Mouse (Mus musculus) CH12.LX (cell line): Measurements from ENCODE around the gene Nrxn3. TPM values are rescaled to one million over a fixed set of nuclear protein-coding genes. Genes with fewer than 3 reads are reported as not detected.

Experiments used
- DNase-seq: peaks from one replicate; pipeline ENCODE4 v3.0.0-alpha.2; 2013; ENCODE audit errors: extremely low read depth
- H3K27ac ChIP-seq: 2 replicates; pipeline ENCODE4 v1.5.1; 2012; ENCODE audit warnings: low read depth, mild to moderate bottlenecking, control low read depth, moderate library complexity; ENCODE audit not compliant: insufficient read depth
- H3K27me3 ChIP-seq: replicated peaks from 2 replicates; pipeline ENCODE3; 2012; ENCODE audit warnings: inconsistent platforms
- H3K36me3 ChIP-seq, 2 experiments: replicated peaks in 1 of 2; 2 replicates each; pipeline versions ENCODE3 to v1.6.1; 2012; ENCODE audit warnings: inconsistent platforms in 1 of 2, low read length in 1 of 2, mild to moderate bottlenecking in 1 of 2, mixed read lengths in 1 of 2, moderate library complexity in 1 of 2; ENCODE audit not compliant: control insufficient read depth in 1 of 2, insufficient read depth in 1 of 2
- H3K4me1 ChIP-seq, 2 experiments: 2 replicates each; pipeline ENCODE4 v1.6.1; 2012; ENCODE audit warnings: inconsistent platforms in 1 of 2, moderate library complexity in 1 of 2; ENCODE audit not compliant: insufficient read depth in 2 of 2, control insufficient read depth in 1 of 2
- H3K4me2 ChIP-seq: 2 replicates; pipeline ENCODE4 v1.6.1; 2012; ENCODE audit warnings: low read depth, mild to moderate bottlenecking, control low read depth; ENCODE audit not compliant: poor library complexity, insufficient read depth, severe bottlenecking
- H3K4me3 ChIP-seq, 3 experiments: fragments of 150-350 bp in 1 of 3; sonication (generic) in 1 of 3; replicated peaks in 1 of 3; 2 replicates each; pipeline versions ENCODE3 to v1.5.1; 2011 to 2012; ENCODE audit warnings: low read depth in 2 of 3, low read length in 2 of 3, mild to moderate bottlenecking in 2 of 3, moderate library complexity in 2 of 3, control low read depth in 1 of 3, improper control_type of control experiment in 1 of 3, inconsistent platforms in 1 of 3, mixed read lengths in 1 of 3; ENCODE audit not compliant: poor library complexity in 1 of 3
- H3K79me2 ChIP-seq: replicated peaks from 2 replicates; pipeline ENCODE4 v1.6.1; 2012; ENCODE audit warnings: mild to moderate bottlenecking, moderate library complexity; ENCODE audit not compliant: control insufficient read depth, poor library complexity, insufficient read depth, severe bottlenecking; ENCODE audit errors: extremely low read depth
- H3K9ac ChIP-seq: 2 replicates; pipeline ENCODE4 v1.6.1; 2012; ENCODE audit warnings: low read depth, mild to moderate bottlenecking, control low read depth, moderate library complexity; ENCODE audit not compliant: insufficient read depth
- H3K9me3 ChIP-seq: replicated peaks from 2 replicates; pipeline ENCODE3; 2012; ENCODE audit warnings: low read length, inconsistent platforms, mixed read lengths
- CHD1 ChIP-seq: IDR thresholded peaks from 2 replicates; pipeline ENCODE4 v1.6.1; 2012; ENCODE audit warnings: low read depth, low read length, improper control_type of control experiment, inconsistent platforms
- CTCF ChIP-seq, 2 experiments: IDR thresholded peaks in 1 of 2; conservative IDR thresholded peaks in 1 of 2; 2 replicates each; pipeline ENCODE4 v1.5.1; 2011 to 2012; ENCODE audit warnings: low read depth in 2 of 2, low read length in 2 of 2, improper control_type of control experiment in 1 of 2, inconsistent platforms in 1 of 2, mild to moderate bottlenecking in 1 of 2, moderate library complexity in 1 of 2
- E2F4 ChIP-seq: IDR thresholded peaks from 2 replicates; pipeline ENCODE4 v1.6.1; 2011; ENCODE audit warnings: low read depth, low read length, improper control_type of control experiment; ENCODE audit not compliant: insufficient replicate concordance
- ETS1 ChIP-seq: conservative IDR thresholded peaks from 2 replicates; pipeline ENCODE4 v1.6.1; 2012; ENCODE audit warnings: low read depth, mild to moderate bottlenecking, inconsistent platforms, low read length, improper control_type of control experiment, moderate library complexity
- GABPA ChIP-seq: IDR thresholded peaks from 2 replicates; pipeline ENCODE4 v1.6.1; 2012; ENCODE audit warnings: low read depth, low read length, improper control_type of control experiment, inconsistent platforms; ENCODE audit not compliant: insufficient replicate concordance
- KAT2A ChIP-seq: IDR thresholded peaks from 2 replicates; pipeline ENCODE4 v1.6.1; 2012; ENCODE audit warnings: low read length, improper control_type of control experiment, inconsistent platforms; ENCODE audit not compliant: insufficient replicate concordance
- MAX ChIP-seq: IDR thresholded peaks from 2 replicates; pipeline ENCODE4 v1.6.1; 2011; ENCODE audit warnings: low read length, improper control_type of control experiment
- MEF2A ChIP-seq: IDR thresholded peaks from 2 replicates; pipeline ENCODE4 v1.6.1; 2014; ENCODE audit warnings: low read depth, mild to moderate bottlenecking, inconsistent platforms, low read length, improper control_type of control experiment, borderline replicate concordance
- NELFE ChIP-seq: IDR thresholded peaks from 2 replicates; pipeline ENCODE4 v1.6.1; 2011; ENCODE audit warnings: low read depth, low read length, improper control_type of control experiment
- SMC3 ChIP-seq: IDR thresholded peaks from 2 replicates; pipeline ENCODE4 v1.6.1; 2011; ENCODE audit warnings: low read depth, low read length, improper control_type of control experiment
- TBP ChIP-seq: conservative IDR thresholded peaks from 2 replicates; pipeline ENCODE4 v1.6.1; 2011; ENCODE audit warnings: low read depth, low read length, improper control_type of control experiment
- TCF12 ChIP-seq: IDR thresholded peaks from 2 replicates; pipeline ENCODE4 v1.6.1; 2014; ENCODE audit warnings: low read depth, mild to moderate bottlenecking, inconsistent platforms, low read length, improper control_type of control experiment
- USF1 ChIP-seq: IDR thresholded peaks from 2 replicates; pipeline ENCODE4 v1.6.1; 2014; ENCODE audit warnings: low read depth, mild to moderate bottlenecking, inconsistent platforms, low read length, improper control_type of control experiment
- ZC3H11A ChIP-seq: IDR thresholded peaks from 2 replicates; pipeline ENCODE4 v1.6.1; 2012; ENCODE audit warnings: low read depth, mild to moderate bottlenecking, inconsistent platforms, low read length, improper control_type of control experiment
- ZKSCAN1 ChIP-seq: IDR thresholded peaks from 2 replicates; pipeline ENCODE4 v1.6.1; 2012; ENCODE audit warnings: low read depth, inconsistent platforms, low read length, improper control_type of control experiment, borderline replicate concordance
- ZMIZ1 ChIP-seq: IDR thresholded peaks from 2 replicates; pipeline ENCODE4 v1.6.1; 2012; ENCODE audit warnings: low read depth, mild to moderate bottlenecking, inconsistent platforms, low read length, improper control_type of control experiment
- dilution Hi-C: fragments of 300-500 bp; cut with MboI; formaldehyde crosslinking; loops from 2 replicates; pipeline ENCODE4 v1.14.3; 2020; ENCODE audit warnings: low sequenced_read_pairs; ENCODE audit not compliant: extremely low pct_unique_long_range_greater_than_20kb, extremely low pct_ligation_motif_present
- in situ Hi-C: fragments of 300-500 bp; cut with MboI; formaldehyde crosslinking; loops from 3 replicates; pipeline ENCODE4 v1.14.3; 2019; ENCODE audit warnings: low sequenced_read_pairs, low pct_ligation_motif_present, low pct_unique_long_range_greater_than_20kb, mixed read lengths
- polyA plus RNA-seq: library from polyadenylated mRNA; unstranded; fragments of >175 nt; gene quantifications from 2 replicates; pipeline ENCODE4 v1.2.1, GENCODE M21; 2012; ENCODE audit warnings: low read depth; ENCODE audit not compliant: insufficient read length
- total RNA-seq, 2 experiments: library from RNA; depleted of rRNA; stranded (reverse); fragments of 300-350 nt in 1 of 2; fragments of >200 nt in 1 of 2; gene quantifications; 2 replicates each; pipeline ENCODE4 v1.2.3; 2012 to 2014

The Nrxn3 gene
- total and polyA plus RNA-seq, 3 experiments = 0.04 to 0.17 (median 0.09) TPM

DNA sequence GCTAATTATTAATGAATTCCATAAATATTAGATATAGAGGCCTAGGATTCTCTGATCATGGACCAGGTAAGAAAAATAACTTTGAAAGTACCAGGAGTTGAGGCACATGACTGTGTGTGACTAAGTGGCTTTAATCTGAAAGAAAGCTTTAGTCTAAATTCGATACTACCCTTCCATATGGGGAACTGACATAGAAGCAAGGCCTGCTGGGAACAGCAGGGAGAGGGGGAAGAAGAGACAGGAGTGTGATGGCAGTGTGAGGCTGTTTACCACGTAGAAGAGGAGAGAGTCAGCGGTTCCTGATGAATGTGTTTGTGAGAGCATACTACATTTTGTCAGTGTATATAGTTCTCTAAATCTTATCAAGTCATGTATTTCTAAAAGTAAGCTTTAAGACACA lies 202.2 kb downstream of the Nrxn3 start:
- dilution Hi-C loops = no loop called here
- H3K4me1 ChIP-seq = peaks cover 0 to 12% of the 10 kb centered on the region in 2 experiments; a peak in 2 of 4 replicates
- TF ChIP-seq MAX (no peak), MEF2A (no peak), USF1 (no peak), E2F4 (no peak), ZMIZ1 (no peak), ZC3H11A (no peak), ZKSCAN1 (no peak), CHD1 (no peak), GABPA (no peak)
- TF ChIP-seq, all 38 proteins: peak for 0
- Histone ChIP-seq H3K27ac (no peak overlapping the region), H3K36me3 (no peaks in the 10 kb centered on the region), H3K79me2 (no peaks in the 10 kb centered on the region), H3K9ac (no peak overlapping the region), H3K4me2 (no peak overlapping the region), H3K9me3 (no peaks in the 10 kb centered on the region), H3K27me3 (no peaks in the 10 kb centered on the region), H3K4me3 (no peak overlapping the region)
- no peak for DNase-seq
- in situ Hi-C loops = no loop called here

DNA sequence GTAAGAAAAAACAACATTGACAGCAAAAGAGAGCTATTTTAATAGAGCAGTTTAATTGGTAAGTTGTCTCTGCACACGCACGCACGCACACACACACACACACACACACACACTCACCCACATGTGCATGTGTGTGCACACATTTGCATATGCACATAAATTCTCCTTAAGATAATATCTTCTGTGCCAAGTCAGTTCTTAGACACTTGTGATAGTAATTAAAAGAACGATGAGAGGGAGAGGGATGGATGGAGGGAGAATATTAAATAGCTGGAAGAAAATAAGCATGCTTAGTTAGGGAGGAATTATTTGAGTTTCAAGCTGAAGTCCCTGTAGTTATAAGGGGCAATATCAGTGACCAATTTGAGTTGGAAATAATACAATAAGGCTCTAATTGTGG lies 203.6 kb downstream of the Nrxn3 start:
- Histone ChIP-seq H3K27ac (no peak overlapping the region), H3K4me1 (peaks cover 0 to 12% of the 10 kb centered on the region in 2 experiments; a peak in 2 of 4 replicates), H3K9ac (no peak overlapping the region), H3K9me3 (no peaks in the 10 kb centered on the region), H3K27me3 (no peaks in the 10 kb centered on the region), H3K36me3 (no peaks in the 10 kb centered on the region), H3K79me2 (no peaks in the 10 kb centered on the region), H3K4me2 (no peak overlapping the region), H3K4me3 (no peak overlapping the region)
- dilution Hi-C loops = no loop called here
- in situ Hi-C loops = no loop called here
- DNase-seq = no peak
- TF ChIP-seq MEF2A = no peak
- no peak for TF ChIP-seq TCF12
- no peak for TF ChIP-seq ETS1
- TF ChIP-seq TBP = no peak
- no peak for TF ChIP-seq SMC3
- TF ChIP-seq ZMIZ1 = no peak
- TF ChIP-seq NELFE = no peak

DNA sequence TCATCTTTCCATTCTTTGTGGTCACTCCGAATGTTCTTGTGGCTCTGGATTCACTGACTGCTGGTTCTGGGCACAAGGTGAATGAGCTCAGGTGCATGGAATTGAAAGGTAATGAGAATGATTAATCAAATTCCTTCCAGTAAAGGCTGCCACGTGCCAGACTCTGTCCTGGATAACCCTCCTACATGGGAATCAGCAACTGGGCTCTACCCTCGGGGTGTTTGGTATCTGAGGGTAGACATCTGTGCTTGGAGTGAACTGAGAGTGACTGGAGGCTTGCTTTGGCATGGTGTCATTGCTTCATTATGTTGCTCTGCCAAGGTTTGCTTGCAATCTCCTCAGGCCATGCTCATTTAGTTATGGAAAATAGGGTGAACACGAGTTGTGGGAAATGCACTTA lies 209.0 kb downstream of the Nrxn3 start:
- Histone ChIP-seq H3K27ac (no peak overlapping the region), H3K4me2 (no peak overlapping the region), H3K79me2 (no peaks in the 10 kb centered on the region), H3K4me3 (no peak overlapping the region), H3K9me3 (no peaks in the 10 kb centered on the region), H3K9ac (no peak overlapping the region), H3K36me3 (no peaks in the 10 kb centered on the region)
- in situ Hi-C loops = no loop called here
- no peak for DNase-seq
- TF ChIP-seq CTCF (conservative IDR thresholded peaks at IDR 0.05 in 1 of 2, IDR thresholded peaks at IDR 0.05 in 1 of 2; ENCODE audit: low read depth in 2 of 2, low read length in 2 of 2) (no peak), ZC3H11A (no peak), SMC3 (no peak), KAT2A (no peak), NELFE (no peak), CHD1 (no peak)
- TF ChIP-seq, all 38 proteins: peak for 0
- dilution Hi-C loops = no loop called here
- peaks cover 0 to 5% of the 10 kb centered on the region in 2 experiments; a peak in 2 of 4 replicates for H3K4me1 ChIP-seq
- H3K27me3 ChIP-seq = no peaks in the 10 kb centered on the region
